Mouse (Mus musculus) kidney, embryonic 14.5 days (tissue): ENCODE results near the gene Dvl2. TPM values are rescaled to one million over a fixed set of nuclear protein-coding genes. Genes with fewer than 3 reads are reported as not detected.
A peak's percentile ranks its signal among the peaks of the same experiment; 100 is the strongest.

Experiments used
- ATAC-seq: fragments of 200-750 bp; cut with Nextera tagmentation; 2 replicates; pipeline ENCODE4 v1.8.0; 2017; ENCODE audit warnings: moderate number of reproducible peaks, mild to moderate bottlenecking, moderate TSS enrichment, moderate library complexity; ENCODE audit not compliant: low FRiP score, low TSS enrichment
- H3K27ac ChIP-seq: fragments of 300-500 bp; sonication (generic); 2 replicates; pipeline ENCODE4 v1.5.1; 2014; ENCODE audit warnings: low read depth, mild to moderate bottlenecking, low read length, moderate library complexity, mixed read lengths
- H3K27me3 ChIP-seq: fragments of 300-500 bp; sonication (generic); 2 replicates; pipeline ENCODE4 v1.6.1; 2014; ENCODE audit warnings: mild to moderate bottlenecking, low read length; ENCODE audit not compliant: control insufficient read depth, insufficient read depth
- H3K36me3 ChIP-seq: fragments of 300-500 bp; sonication (generic); 2 replicates; pipeline ENCODE4 v1.6.1; 2014; ENCODE audit warnings: low read length, mixed read lengths; ENCODE audit not compliant: control insufficient read depth, insufficient read depth
- H3K4me1 ChIP-seq: fragments of 300-500 bp; sonication (generic); 2 replicates; pipeline ENCODE4 v1.6.1; 2014; ENCODE audit warnings: low read length, mixed read lengths; ENCODE audit not compliant: control insufficient read depth, insufficient read depth
- H3K4me2 ChIP-seq: fragments of 300-500 bp; sonication (generic); replicated peaks from 2 replicates; pipeline ENCODE4 v1.6.1; 2014; ENCODE audit warnings: low read depth, mild to moderate bottlenecking, low read length
- H3K4me3 ChIP-seq: fragments of 300-500 bp; sonication (generic); 2 replicates; pipeline ENCODE4 v1.5.1; 2014; ENCODE audit warnings: mild to moderate bottlenecking, low read length
- H3K9ac ChIP-seq: fragments of 300-500 bp; sonication (generic); 2 replicates; pipeline ENCODE4 v1.6.1; 2014; ENCODE audit warnings: low read depth, mild to moderate bottlenecking, low read length, moderate library complexity
- H3K9me3 ChIP-seq: fragments of 300-500 bp; sonication (generic); 2 replicates; pipeline ENCODE4 v1.6.1; 2016; ENCODE audit warnings: low read length; ENCODE audit not compliant: control insufficient read depth
- WGBS: fragments of 180-500 bp; shearing (Covaris S2); extraction: QIAGEN DNeasy Blood & Tissue Kit; methylation state at CpG from one replicate; pipeline ENCODE4 v1.1.7; 2014; 5-methylcytosine and 5-hydroxymethylcytosine counted together
- polyA plus RNA-seq: library from polyadenylated mRNA; unstranded; fragments of >200 nt; fragmentation: Nextera tagmentation; extraction: Ambion mirVana; gene quantifications from 2 replicates; pipeline ENCODE4 v1.2.1, GENCODE M21; 2014

The Dvl2 gene
- polyA plus RNA-seq, 1 experiment from 2014 or later, result 34.9 TPM

GRCm38 (mm10) chr11:69997070-69997509, 3.3 kb upstream of the Dvl2 start:
- Histone ChIP-seq H3K4me3 (peak overlapping the region; percentile 99), H3K9ac (peak overlapping the region; percentile 98), H3K4me2 (peak overlapping the region; percentile 49), H3K36me3 (peaks cover 48% of the 10 kb centered on the region), H3K27ac (peak overlapping the region; percentile 98), H3K9me3 (no peaks in the 10 kb centered on the region), H3K4me1 (peaks cover 27% of the 10 kb centered on the region), H3K27me3 (no peaks in the 10 kb centered on the region)
- ATAC-seq, result peak; percentile 75
- WGBS, result 2% methylated on average over 28 of the region's 44 CpGs

GRCm38 (mm10) chr11:69998567-69999491, 1.6 kb upstream of the Dvl2 start:
- no peak overlapping the region for H3K9ac ChIP-seq
- H3K27me3 ChIP-seq, result no peaks in the 10 kb centered on the region
- no peak overlapping the region for H3K4me2 ChIP-seq
- H3K36me3 ChIP-seq, result peaks cover 37% of the 10 kb centered on the region
- H3K4me3 ChIP-seq, result no peak overlapping the region; the same call in 1 of the 2 replicates
- WGBS, result 92% methylated on average over 27 of the region's 27 CpGs
- no peak for ATAC-seq
- no peaks in the 10 kb centered on the region for H3K9me3 ChIP-seq
- H3K27ac ChIP-seq, result no peak overlapping the region
- peaks cover 31% of the 10 kb centered on the region for H3K4me1 ChIP-seq

DNA sequence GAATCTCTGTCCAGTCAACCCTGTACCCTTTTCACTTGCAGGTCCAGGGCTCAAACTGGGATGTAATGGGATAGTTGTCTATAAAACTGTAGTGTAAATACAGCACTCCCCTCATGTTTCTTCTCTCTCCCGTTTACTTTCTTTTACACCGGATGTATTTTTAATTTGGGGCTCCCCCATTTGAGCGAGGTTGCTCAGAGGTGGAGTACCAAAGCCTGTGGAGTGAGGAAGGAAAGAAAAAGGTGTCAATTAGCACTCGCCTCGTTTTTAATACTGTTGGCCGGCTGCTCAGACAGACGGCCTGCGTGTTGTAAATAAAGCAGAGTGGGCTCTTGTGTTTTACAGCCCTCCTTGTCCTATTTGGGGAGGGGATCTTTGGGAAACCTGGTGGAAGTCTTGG, 729 bp upstream of the Dvl2 start:
- Histone ChIP-seq H3K4me3 (no peak overlapping the region), H3K4me1 (peaks cover 31% of the 10 kb centered on the region), H3K9me3 (no peaks in the 10 kb centered on the region), H3K4me2 (no peak overlapping the region), H3K27me3 (no peaks in the 10 kb centered on the region), H3K27ac (peak overlapping the region; percentile 13; the same call in 1 of the 2 replicates), H3K9ac (no peak overlapping the region), H3K36me3 (peaks cover 30% of the 10 kb centered on the region)
- WGBS, result 62% methylated on average over 8 of the region's 8 CpGs
- no peak for ATAC-seq

DNA sequence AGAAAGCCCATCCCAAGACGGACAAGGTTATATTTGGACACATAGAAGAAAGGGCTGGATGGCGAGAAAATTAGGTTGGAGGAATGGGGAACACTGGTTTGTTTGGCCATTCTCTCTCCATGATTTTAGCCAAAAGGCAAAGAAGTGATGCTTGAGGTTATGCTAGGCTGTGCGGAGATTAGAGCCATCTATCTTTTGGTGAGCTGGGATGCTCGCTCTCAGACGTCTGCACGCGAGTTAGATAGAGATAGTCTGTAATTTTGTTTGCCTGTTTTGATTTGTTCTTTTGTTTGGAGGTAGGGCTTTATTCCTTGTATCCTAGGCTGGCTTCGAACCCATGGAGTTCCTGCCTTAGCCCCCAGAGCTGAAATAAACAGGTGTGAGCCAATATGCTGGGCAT, 764 bp downstream of the Dvl2 start:
- Histone ChIP-seq H3K27ac (peak overlapping the region; percentile 96), H3K4me2 (peak overlapping the region; percentile 85), H3K4me3 (peak overlapping the region; percentile 88), H3K9me3 (no peaks in the 10 kb centered on the region), H3K9ac (peak overlapping the region; percentile 86), H3K4me1 (peaks cover 31% of the 10 kb centered on the region), H3K27me3 (no peaks in the 10 kb centered on the region), H3K36me3 (peaks cover 43% of the 10 kb centered on the region)
- no peak for ATAC-seq
- WGBS, result 13% methylated on average over 8 of the region's 8 CpGs

DNA sequence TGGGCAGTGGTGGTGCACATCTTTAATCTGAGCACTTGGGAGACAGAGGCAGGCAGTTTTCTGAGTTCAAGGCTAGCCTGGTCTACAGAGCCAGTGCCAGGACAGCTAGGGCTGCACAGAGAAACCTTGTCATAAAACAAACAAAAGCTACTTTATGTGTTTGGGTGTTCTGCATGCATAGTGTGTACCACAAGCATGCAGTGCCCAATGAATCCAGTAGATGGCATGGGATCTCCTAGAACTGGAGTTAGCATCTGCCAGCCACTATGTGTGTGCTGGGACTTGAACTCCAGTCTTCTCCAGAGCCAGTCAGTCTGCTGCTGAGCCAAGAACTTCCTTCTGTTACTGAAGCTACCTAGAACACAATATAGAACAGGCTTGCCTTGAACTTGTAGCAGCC, 1.5 kb downstream of the Dvl2 start:
- ATAC-seq, result no peak
- peaks cover 50% of the 10 kb centered on the region for H3K36me3 ChIP-seq
- no peak overlapping the region for H3K27ac ChIP-seq
- H3K27me3 ChIP-seq, result no peaks in the 10 kb centered on the region
- H3K9me3 ChIP-seq, result no peaks in the 10 kb centered on the region
- peak overlapping the region; percentile 86; the same call in 1 of the 2 replicates for H3K9ac ChIP-seq
- H3K4me1 ChIP-seq, result peaks cover 31% of the 10 kb centered on the region
- peak overlapping the region; percentile 85 for H3K4me2 ChIP-seq
- H3K4me3 ChIP-seq, result peak overlapping the region; percentile 88

GRCm38 (mm10) chr11:70002471-70002870, 2.1 kb downstream of the Dvl2 start:
- no peaks in the 10 kb centered on the region for H3K9me3 ChIP-seq
- no peak overlapping the region for H3K4me3 ChIP-seq
- peaks cover 29% of the 10 kb centered on the region for H3K4me1 ChIP-seq
- H3K27me3 ChIP-seq, result no peaks in the 10 kb centered on the region
- H3K4me2 ChIP-seq, result peak overlapping the region; percentile 85; the same call in 1 of the 2 replicates
- no peak for ATAC-seq
- H3K36me3 ChIP-seq, result peaks cover 55% of the 10 kb centered on the region
- 87% methylated on average over 2 of the region's 2 CpGs for WGBS
- no peak overlapping the region for H3K9ac ChIP-seq
- H3K27ac ChIP-seq, result no peak overlapping the region

DNA sequence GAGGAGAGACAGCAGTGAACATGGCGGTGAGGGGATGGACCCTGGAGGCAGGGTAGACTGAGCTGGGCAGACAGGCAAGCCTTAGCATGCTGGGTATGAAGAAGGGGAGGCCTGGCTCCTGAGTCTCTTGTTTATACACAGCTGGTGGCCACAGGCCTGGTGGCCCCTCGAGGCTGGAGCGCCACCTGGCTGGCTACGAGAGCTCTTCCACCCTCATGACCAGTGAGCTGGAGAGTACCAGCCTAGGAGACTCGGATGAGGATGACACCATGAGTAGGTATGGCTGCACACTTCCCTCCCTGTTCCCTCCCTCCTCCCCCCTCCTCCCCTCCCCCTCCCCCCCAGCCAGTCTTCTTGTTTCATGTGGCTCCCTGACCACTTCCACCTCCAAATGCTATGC, 5.1 kb downstream of the Dvl2 start:
- Histone ChIP-seq H3K4me1 (peaks cover 23% of the 10 kb centered on the region), H3K9ac (no peak overlapping the region), H3K4me2 (no peak overlapping the region), H3K4me3 (no peak overlapping the region), H3K27me3 (no peaks in the 10 kb centered on the region), H3K9me3 (no peaks in the 10 kb centered on the region), H3K36me3 (peaks cover 59% of the 10 kb centered on the region), H3K27ac (no peak overlapping the region)
- 65% methylated on average over 5 of the region's 5 CpGs for WGBS
- ATAC-seq, result no peak

DNA sequence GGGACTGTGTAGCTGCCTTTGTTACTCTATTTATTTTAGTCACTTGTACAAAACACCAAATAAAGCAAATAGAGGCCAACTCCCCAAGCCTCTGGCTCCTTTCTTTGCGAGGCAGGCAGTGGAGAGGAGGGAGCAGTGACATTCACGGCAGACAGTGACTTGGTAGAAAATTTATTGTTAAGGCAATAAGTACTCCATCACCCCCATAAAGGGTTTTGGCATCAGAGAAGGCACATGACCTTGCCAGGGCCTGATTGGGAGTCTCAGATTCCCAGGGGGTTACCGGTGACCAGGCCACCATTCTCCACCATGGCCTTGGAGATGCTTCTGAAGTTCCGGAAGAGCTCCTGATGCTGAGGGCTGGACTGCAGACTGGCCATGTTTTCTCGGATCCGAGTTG, 9.6 kb downstream of the Dvl2 start:
- Histone ChIP-seq H3K36me3 (peaks cover 86% of the 10 kb centered on the region), H3K27me3 (no peaks in the 10 kb centered on the region), H3K4me1 (peaks cover 5% of the 10 kb centered on the region), H3K27ac (no peak overlapping the region), H3K9ac (no peak overlapping the region), H3K9me3 (no peaks in the 10 kb centered on the region), H3K4me3 (no peak overlapping the region), H3K4me2 (no peak overlapping the region)
- WGBS, result 82% methylated on average over 6 of the region's 6 CpGs
- no peak for ATAC-seq

GRCm38 (mm10) chr11:70010548-70010947, 10.2 kb downstream of the Dvl2 start:
- no peaks in the 10 kb centered on the region for H3K9me3 ChIP-seq
- 83% methylated on average over 12 of the region's 12 CpGs for WGBS
- H3K4me1 ChIP-seq, result peaks cover 8% of the 10 kb centered on the region
- H3K9ac ChIP-seq, result no peak overlapping the region
- H3K27me3 ChIP-seq, result no peaks in the 10 kb centered on the region
- no peak for ATAC-seq
- no peak overlapping the region for H3K4me2 ChIP-seq
- no peak overlapping the region for H3K27ac ChIP-seq
- H3K4me3 ChIP-seq, result no peak overlapping the region
- H3K36me3 ChIP-seq, result peaks cover 80% of the 10 kb centered on the region
